Mouse (Mus musculus) kidney, adult 2 months (tissue): Measurements from ENCODE around the gene Psmg1. TPM values are rescaled to one million over a fixed set of nuclear protein-coding genes. Genes with fewer than 3 reads are reported as not detected.

Experiments
- DNase-seq: peaks from one replicate; pipeline ENCODE4 v3.0.0; 2021
- H3K27ac ChIP-seq: fragments of 200-500 bp; 2 replicates; pipeline ENCODE4 v1.5.1; 2012; ENCODE audit warnings: low read depth, low read length, control low read depth, inconsistent platforms; ENCODE audit not compliant: insufficient read depth
- H3K27me3 ChIP-seq: fragments of 200-500 bp; replicated peaks from 2 replicates; pipeline ENCODE4 v1.6.1; 2012; ENCODE audit warnings: mild to moderate bottlenecking, moderate library complexity, low read length, inconsistent platforms; ENCODE audit not compliant: control insufficient read depth, insufficient read depth
- H3K36me3 ChIP-seq: fragments of 200-500 bp; 2 replicates; pipeline ENCODE4 v1.6.1; 2012; ENCODE audit warnings: mild to moderate bottlenecking, moderate library complexity, low read length, inconsistent platforms; ENCODE audit not compliant: control insufficient read depth, insufficient read depth
- H3K4me1 ChIP-seq: fragments of 200-500 bp; 2 replicates; pipeline ENCODE4 v1.6.1; 2011; ENCODE audit warnings: low read length; ENCODE audit not compliant: control insufficient read depth, insufficient read depth
- H3K4me3 ChIP-seq: fragments of 200-500 bp; 2 replicates; pipeline ENCODE4 v1.5.1; 2011; ENCODE audit warnings: mild to moderate bottlenecking, low read depth, low read length, control low read depth; ENCODE audit not compliant: insufficient read depth
- CTCF ChIP-seq: fragments of 200-500 bp; conservative IDR thresholded peaks from 2 replicates; pipeline ENCODE4 v1.5.1; 2011; ENCODE audit warnings: low read depth, mild to moderate bottlenecking, control low read depth, low read length, moderate library complexity, mixed read lengths; ENCODE audit not compliant: insufficient read depth, insufficient read length
- POLR2A ChIP-seq: fragments of 200-500 bp; IDR thresholded peaks from one replicate; pipeline ENCODE4 v1.6.1; 2011; ENCODE audit warnings: low read depth, low read length, control low read depth
- WGBS: fragments of 180-500 bp; shearing (Covaris S2); methylation state at CpG from one replicate; pipeline ENCODE4 v1.1.7; 2018; 5-methylcytosine and 5-hydroxymethylcytosine counted together
- polyA plus RNA-seq: library from polyadenylated mRNA; depleted of rRNA; stranded (reverse); fragments of >200 nt; gene quantifications from 2 replicates; pipeline ENCODE4 v1.2.3, GENCODE M21; 2012

Gene Psmg1
- polyA plus RNA-seq, 1 experiment: 35.6 TPM

DNA sequence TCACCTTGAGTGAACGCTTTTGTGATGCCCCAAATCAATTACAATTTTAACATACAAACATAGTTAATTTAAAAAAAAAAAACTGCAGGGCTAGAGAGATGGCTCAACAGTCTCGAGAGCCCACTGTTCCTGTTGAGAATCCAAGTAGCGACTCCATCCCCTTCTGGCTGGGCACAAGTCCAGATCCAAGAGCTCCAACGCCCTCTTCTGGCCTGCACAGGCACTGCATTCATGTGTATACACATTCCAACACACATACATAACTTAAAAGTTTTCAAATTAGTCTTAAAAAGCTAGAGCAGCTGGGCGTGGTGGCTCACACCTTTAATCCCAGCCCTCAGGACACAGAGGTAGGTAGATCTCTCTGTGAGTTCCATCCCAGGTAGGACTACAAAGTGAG lies 34.1 kb downstream of the Psmg1 start:
- Histone ChIP-seq H3K4me1 (no peaks in the 10 kb centered on the region), H3K27ac (no peak overlapping the region), H3K4me3 (no peak overlapping the region), H3K27me3 (no peaks in the 10 kb centered on the region), H3K36me3 (no peaks in the 10 kb centered on the region)
- 74% methylated on average over 5 of the region's 5 CpGs for WGBS
- DNase-seq: no peak
- no peak for TF ChIP-seq CTCF

DNA sequence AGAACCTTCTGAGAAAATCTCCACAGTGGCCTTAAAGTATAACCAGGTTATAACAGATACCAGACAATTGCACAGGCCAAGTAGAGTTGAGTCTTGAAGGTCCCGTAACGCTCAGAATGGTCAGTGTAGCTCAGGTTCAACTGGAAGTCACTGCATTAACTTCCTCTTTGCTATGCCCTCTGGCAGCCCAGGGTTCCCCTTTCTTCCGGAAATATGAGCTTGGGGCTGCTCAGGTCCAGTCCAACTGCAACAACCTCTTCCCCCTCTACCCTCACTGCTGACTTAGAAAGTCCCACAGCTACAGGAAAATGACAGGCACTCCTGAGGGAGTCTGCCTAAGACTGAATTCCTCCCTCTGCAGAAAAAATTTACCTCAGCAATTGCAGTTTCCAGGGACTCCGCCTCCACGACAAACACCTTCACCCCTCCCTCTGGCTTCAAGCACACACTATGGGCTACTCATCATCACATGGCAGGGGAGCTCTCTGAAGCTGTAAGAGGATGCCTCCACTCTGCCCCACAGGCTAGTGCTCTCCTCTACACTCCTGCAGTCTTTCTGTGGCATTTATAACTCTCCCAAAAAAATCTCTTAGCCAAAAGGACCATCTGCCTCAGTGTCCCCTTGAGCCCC lies 34.9 kb downstream of the Psmg1 start:
- Histone ChIP-seq H3K4me3 (no peak overlapping the region), H3K27me3 (no peaks in the 10 kb centered on the region), H3K36me3 (no peaks in the 10 kb centered on the region), H3K27ac (no peak overlapping the region), H3K4me1 (no peaks in the 10 kb centered on the region)
- 68% methylated on average over 5 of the region's 5 CpGs for whole genome bisulfite sequencing
- TF ChIP-seq CTCF (no peak), POLR2A (no peak)
- no peak for DNase-seq

DNA sequence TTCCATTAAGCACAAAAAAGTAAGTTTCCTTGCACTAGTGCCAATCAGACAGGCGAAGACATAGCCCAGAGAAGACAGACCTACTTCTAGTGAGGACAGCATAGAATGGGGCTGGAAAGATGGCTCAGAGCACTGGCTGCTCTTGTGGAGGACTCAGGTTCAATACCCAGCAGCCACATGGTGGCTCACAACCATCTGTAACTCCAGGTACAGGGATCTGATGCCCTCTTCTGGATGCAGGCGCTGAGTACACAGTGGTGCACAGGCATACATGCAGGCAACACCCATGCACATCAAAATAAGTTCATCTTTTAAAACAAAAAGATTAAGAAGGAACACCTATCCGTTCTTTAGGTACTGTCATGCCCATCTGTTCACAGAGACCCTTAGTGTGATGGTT lies 36.4 kb downstream of the Psmg1 start:
- no peak for TF ChIP-seq CTCF
- no peak for TF ChIP-seq POLR2A
- 93% methylated on average over 3 of the region's 3 CpGs for WGBS
- Histone ChIP-seq H3K36me3 (no peaks in the 10 kb centered on the region), H3K4me3 (no peak overlapping the region), H3K27me3 (no peaks in the 10 kb centered on the region), H3K27ac (no peak overlapping the region), H3K4me1 (no peaks in the 10 kb centered on the region)
- DNase-seq: no peak

DNA sequence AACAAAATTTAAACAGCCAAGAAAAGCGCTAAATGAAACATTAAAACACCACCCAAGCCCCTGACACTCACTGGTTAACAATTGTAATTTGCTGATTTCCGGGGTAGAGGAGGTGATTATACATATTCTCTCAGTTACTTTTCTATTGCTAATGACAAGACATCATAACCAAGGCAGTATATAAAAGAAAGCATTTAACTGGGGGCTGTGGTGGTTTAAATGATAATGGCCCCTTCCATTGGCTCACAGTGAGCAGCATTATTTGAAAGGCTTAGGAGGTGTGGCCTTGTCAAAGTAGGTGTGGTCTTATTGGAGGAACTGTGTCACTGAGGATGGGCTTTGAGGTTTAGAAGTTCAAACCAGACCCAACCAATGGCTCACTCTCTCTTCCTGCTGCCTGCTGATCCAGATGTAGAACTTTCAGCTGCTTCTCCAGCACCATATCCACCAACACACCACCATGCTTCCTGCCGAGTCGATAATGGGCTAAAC lies 37.6 kb downstream of the Psmg1 start:
- no peaks in the 10 kb centered on the region for H3K27me3 ChIP-seq
- WGBS: 93% methylated on average over 4 of the region's 4 CpGs
- H3K27ac ChIP-seq: no peak overlapping the region
- DNase-seq: no peak
- H3K4me1 ChIP-seq: no peaks in the 10 kb centered on the region
- no peak overlapping the region for H3K4me3 ChIP-seq
- H3K36me3 ChIP-seq: no peaks in the 10 kb centered on the region
- TF ChIP-seq POLR2A (no peak), CTCF (no peak)

DNA sequence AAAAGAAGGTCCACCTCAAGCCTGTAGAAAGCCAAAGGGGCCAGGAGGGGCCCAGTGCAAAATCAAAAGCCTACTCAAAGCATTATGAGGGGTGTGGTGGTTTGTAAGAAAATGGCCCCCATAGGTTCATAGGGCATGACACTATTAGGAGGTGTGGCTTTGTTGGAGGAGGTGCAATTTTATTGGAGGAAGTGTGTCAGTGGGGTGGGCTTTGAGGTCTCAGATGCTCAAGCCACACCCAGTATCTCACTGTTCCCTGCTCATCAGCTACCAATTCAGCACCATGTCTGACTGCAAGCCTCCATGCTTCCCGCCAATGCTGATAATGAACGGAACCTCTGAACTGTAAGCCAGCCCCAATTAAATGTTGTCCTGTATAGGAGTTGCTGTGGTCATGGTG lies 39.3 kb downstream of the Psmg1 start:
- Histone ChIP-seq H3K36me3 (no peaks in the 10 kb centered on the region), H3K4me3 (no peak overlapping the region), H3K4me1 (no peaks in the 10 kb centered on the region), H3K27me3 (no peaks in the 10 kb centered on the region), H3K27ac (no peak overlapping the region)
- no peak for TF ChIP-seq CTCF
- no peak for TF ChIP-seq POLR2A
- WGBS: 98% methylated on average over 2 of the region's 2 CpGs
- DNase-seq: no peak

DNA sequence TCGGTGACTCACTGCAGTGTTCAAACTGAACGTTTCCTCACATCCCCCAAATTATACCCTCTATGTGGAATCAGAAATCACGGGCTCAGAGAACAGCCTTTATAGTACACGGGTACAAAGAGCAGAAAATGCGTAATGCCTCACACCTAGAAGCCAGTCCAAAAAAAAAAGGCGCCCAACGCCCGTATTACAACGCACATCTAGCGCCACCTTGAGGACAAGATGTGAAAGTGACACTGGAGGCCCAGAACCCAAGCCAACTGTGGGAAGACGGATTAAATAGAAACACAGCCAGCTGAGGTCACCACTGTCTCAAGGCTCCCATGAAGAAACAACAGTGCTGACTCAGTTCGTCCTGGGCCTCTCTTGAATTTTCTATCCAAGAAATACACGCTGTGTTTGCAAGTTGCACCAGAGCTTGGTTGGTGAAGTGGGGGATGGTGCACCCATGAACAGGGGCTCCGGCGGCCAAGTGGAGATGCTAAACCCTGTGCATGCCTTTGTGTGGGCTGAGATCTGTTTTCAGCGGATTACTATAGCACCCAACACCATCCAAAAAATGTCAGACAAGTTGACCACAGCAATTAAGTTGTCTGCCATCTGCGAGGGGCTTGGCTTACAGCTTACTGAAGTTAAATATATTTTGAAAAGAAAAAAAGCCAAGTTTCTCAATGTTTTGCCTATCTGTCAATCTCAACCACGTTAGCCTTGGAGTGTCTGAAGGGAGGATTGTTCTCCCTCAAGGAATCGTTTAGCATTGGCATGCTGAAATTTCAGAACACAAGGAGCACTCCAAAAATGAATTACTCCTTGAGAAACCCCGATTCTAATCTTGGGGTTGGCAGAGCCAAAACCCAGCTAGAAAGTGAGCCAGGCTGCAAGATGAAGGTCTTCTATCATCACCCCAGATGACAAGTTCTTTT lies 45.1 kb downstream of the Psmg1 start:
- WGBS: 27% methylated on average over 20 of the region's 20 CpGs
- Histone ChIP-seq H3K4me3 (no peak overlapping the region), H3K27me3 (no peaks in the 10 kb centered on the region), H3K27ac (no peak overlapping the region), H3K36me3 (no peaks in the 10 kb centered on the region), H3K4me1 (no peaks in the 10 kb centered on the region)
- TF ChIP-seq POLR2A: no peak
- TF ChIP-seq CTCF: peak; percentile 97
- DNase-seq: peak; percentile 86

DNA sequence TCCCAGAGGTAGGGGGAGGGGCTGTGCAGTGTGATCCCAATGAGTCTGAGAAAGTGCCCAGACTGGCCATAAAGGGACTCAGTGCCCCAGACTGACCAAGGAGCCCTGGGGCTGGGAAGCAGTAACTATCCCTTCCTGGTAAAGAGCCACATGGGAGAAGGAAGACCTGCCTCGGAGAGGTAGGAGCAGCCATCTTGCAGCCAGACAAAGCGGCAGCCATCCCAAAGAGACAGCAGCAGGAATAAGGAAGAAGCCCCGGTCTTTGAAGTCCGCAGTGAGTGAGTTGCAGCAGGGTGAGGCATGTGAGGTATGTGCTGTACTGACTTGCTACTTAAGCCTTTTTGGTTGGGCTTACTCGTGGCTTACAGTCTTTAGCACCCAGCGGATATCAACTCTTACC lies 47.6 kb downstream of the Psmg1 start:
- H3K4me3 ChIP-seq: no peak overlapping the region
- no peaks in the 10 kb centered on the region for H3K27me3 ChIP-seq
- TF ChIP-seq POLR2A (no peak), CTCF (no peak)
- no peaks in the 10 kb centered on the region for H3K36me3 ChIP-seq
- WGBS: 94% methylated on average over 6 of the region's 6 CpGs
- no peak for DNase-seq
- no peak overlapping the region for H3K27ac ChIP-seq
- no peaks in the 10 kb centered on the region for H3K4me1 ChIP-seq

DNA sequence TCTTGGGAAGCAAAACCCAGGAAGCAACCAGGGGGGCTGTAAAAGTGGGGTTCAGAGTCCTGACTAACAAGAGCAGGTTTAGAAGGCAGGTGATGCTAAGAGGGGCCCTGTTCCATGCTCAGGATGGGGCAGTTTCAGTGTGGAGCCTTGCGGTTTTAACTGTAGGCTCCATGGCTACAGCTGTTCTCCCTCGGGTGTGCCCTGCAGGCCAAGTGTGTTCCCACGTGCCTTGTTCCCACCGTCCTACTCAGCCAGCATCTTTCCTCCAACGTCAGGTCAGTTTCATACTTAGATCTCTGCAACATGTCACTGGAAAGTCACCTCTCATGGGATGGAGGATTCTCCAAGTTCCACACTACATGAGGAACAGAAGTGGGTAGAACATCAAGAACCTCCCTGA lies 49.2 kb downstream of the Psmg1 start:
- Histone ChIP-seq H3K4me1 (no peaks in the 10 kb centered on the region), H3K36me3 (no peaks in the 10 kb centered on the region), H3K4me3 (no peak overlapping the region), H3K27me3 (no peaks in the 10 kb centered on the region), H3K27ac (no peak overlapping the region)
- DNase-seq: no peak
- TF ChIP-seq POLR2A: no peak
- no peak for TF ChIP-seq CTCF
- 85% methylated on average over 5 of the region's 5 CpGs for WGBS
